Mouse (Mus musculus) gonadal fat pad, adult 2 months (tissue): ENCODE results near the gene Gm21677. TPM values are rescaled to one million over a fixed set of nuclear protein-coding genes. Genes with fewer than 3 reads are reported as not detected.
"Not testable (repeated sequence)": the region's sequence is repeated elsewhere in the genome, so short reads cannot be mapped to it uniquely, and the experiment has no call there.

Source experiments
- DNase-seq: peaks from one replicate; pipeline ENCODE4 v3.0.0-alpha.2; 2012; ENCODE audit warnings: low read depth
- polyA plus RNA-seq: library from polyadenylated mRNA; depleted of rRNA; stranded (reverse); fragments of >200 nt; gene quantifications from 2 replicates; pipeline ENCODE4 v1.2.3, GENCODE M21; 2012; rRNA removed

The Gm21677 gene
- not detected in 2 replicates for polyA plus RNA-seq

- DNase-seq, result not testable (repeated sequence)
Measured at GRCm38 (mm10) chrY:3306349-3306748, at the start of gene Gm21677. Gene Gm21677 (minus strand): TSS chrY:3306449.

- DNase-seq, result not testable (repeated sequence)
Measured at GRCm38 (mm10) chrY:3345229-3345628, 39.0 kb upstream of the Gm21677 start, which contains the start of gene Gm21693. Gene Gm21693 (minus strand): TSS chrY:3345329.

- DNase-seq, result not testable (repeated sequence)
Measured at GRCm38 (mm10) chrY:3340661-3341060, 34.4 kb upstream of the Gm21677 start.

Other genes with a start within 250 kb of the Gm21677 start
- not detected in 2 replicates for gene Gm21693, start 38.9 kb upstream of the Gm21677 start, polyA plus RNA-seq
- gene Gm21704, start 103.7 kb upstream of the Gm21677 start, polyA plus RNA-seq, result not detected in 2 replicates
- not detected in 2 replicates for gene Gm21708, start 103.7 kb upstream of the Gm21677 start, polyA plus RNA-seq